Mouse (Mus musculus) myocyte (in vitro differentiated cells): ENCODE results near the gene Tmem59l.

Source experiments
- CEBPB ChIP-seq: IDR thresholded peaks from 2 replicates; pipeline ENCODE4 v1.6.1; 2011; ENCODE audit warnings: mild to moderate bottlenecking, moderate library complexity; ENCODE audit not compliant: poor library complexity, insufficient read depth, severe bottlenecking
- E2F4 ChIP-seq: IDR thresholded peaks from one replicate; pipeline ENCODE4 v1.6.1; 2011; ENCODE audit warnings: mild to moderate bottlenecking, control low read depth, moderate library complexity; ENCODE audit not compliant: insufficient read depth
- MAX ChIP-seq: IDR thresholded peaks from one replicate; pipeline ENCODE4 v1.6.1; 2011; ENCODE audit warnings: low read depth, mild to moderate bottlenecking, control low read depth
- MYOD1 ChIP-seq, 3 experiments: IDR thresholded peaks; one replicate each; pipeline ENCODE4 v1.6.1; 2011; ENCODE audit warnings: control low read depth in 2 of 3, low read depth in 2 of 3, mild to moderate bottlenecking in 2 of 3, moderate library complexity in 1 of 3; ENCODE audit not compliant: insufficient read length in 2 of 3, control insufficient read depth in 1 of 3
- POLR2A ChIP-seq: IDR thresholded peaks from one replicate; pipeline ENCODE4 v1.6.1; 2011; ENCODE audit warnings: low read depth, mild to moderate bottlenecking, control low read depth, moderate library complexity; ENCODE audit not compliant: insufficient read length
- REST ChIP-seq: IDR thresholded peaks from one replicate; pipeline ENCODE4 v1.6.1; 2011; ENCODE audit warnings: mild to moderate bottlenecking, control low read depth, moderate library complexity; ENCODE audit not compliant: insufficient read depth, insufficient read length
- TCF12 ChIP-seq: IDR thresholded peaks from one replicate; pipeline ENCODE4 v1.6.1; 2011; ENCODE audit warnings: mild to moderate bottlenecking, control low read depth; ENCODE audit not compliant: poor library complexity, insufficient read depth, severe bottlenecking
- TCF3 ChIP-seq: IDR thresholded peaks from one replicate; pipeline ENCODE4 v1.6.1; 2011; ENCODE audit warnings: low read depth, control low read depth; ENCODE audit not compliant: insufficient read length

DNA sequence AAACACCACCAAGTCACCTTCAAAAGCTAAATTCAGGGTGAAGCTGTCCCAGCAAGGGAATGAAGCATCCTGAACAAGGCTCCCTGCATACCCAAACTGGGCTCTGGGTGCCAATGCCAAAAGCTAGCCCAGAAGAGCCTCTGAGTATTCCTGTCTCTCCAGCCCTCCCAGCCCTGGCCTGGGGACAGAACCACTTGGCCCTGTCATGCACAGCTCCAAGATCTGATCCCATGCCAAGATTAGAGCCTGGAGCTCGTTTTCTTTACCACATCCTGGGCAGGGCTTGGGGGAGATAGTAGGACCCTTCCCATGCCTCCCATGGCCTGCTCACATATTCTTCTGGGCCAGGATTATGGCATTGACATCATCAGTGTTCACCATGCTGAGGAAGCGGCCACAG lies 32.4 kb upstream of the Tmem59l start:
- TF ChIP-seq POLR2A (no peak), TCF12 (no peak), REST (no peak), MYOD1 (IDR thresholded peaks at IDR 0.05; ENCODE audit: control insufficient read depth in 1 of 3, insufficient read length in 2 of 3, low read depth in 2 of 3) (no peak), E2F4 (no peak), MAX (no peak), CEBPB (no peak), TCF3 (no peak)
